Mouse (Mus musculus) midbrain, embryonic 11.5 days (tissue): ENCODE measurements around the gene Fryl. TPM values are rescaled to one million over a fixed set of nuclear protein-coding genes. Genes with fewer than 3 reads are reported as not detected.

Experiments
- ATAC-seq: fragments of 200-750 bp; cut with Nextera tagmentation; 2 replicates; pipeline ENCODE4 v1.8.0; 2017; ENCODE audit warnings: moderate TSS enrichment, moderate library complexity; ENCODE audit not compliant: low FRiP score
- DNase-seq: peaks from one replicate; pipeline ENCODE4 v3.0.0; 2015; ENCODE audit warnings: low spot score; ENCODE audit errors: missing footprints
- H3K27ac ChIP-seq: fragments of 300-500 bp; sonication (generic); 2 replicates; pipeline ENCODE4 v1.5.1; 2014; ENCODE audit warnings: low read depth, low read length
- H3K27me3 ChIP-seq: fragments of 300-500 bp; sonication (generic); 2 replicates; pipeline ENCODE4 v1.6.1; 2014; ENCODE audit warnings: mild to moderate bottlenecking, low read length, moderate library complexity, mixed read lengths; ENCODE audit not compliant: control insufficient read depth, insufficient read depth
- H3K36me3 ChIP-seq: fragments of 300-500 bp; sonication (generic); 2 replicates; pipeline ENCODE4 v1.6.1; 2014; ENCODE audit warnings: mild to moderate bottlenecking, low read length, moderate library complexity, mixed read lengths; ENCODE audit not compliant: control insufficient read depth, insufficient read depth
- H3K4me1 ChIP-seq: fragments of 300-500 bp; sonication (generic); 2 replicates; pipeline ENCODE4 v1.6.1; 2014; ENCODE audit warnings: low read length; ENCODE audit not compliant: control insufficient read depth, insufficient read depth
- H3K4me2 ChIP-seq: fragments of 300-500 bp; sonication (generic); 2 replicates; pipeline ENCODE4 v1.6.1; 2014; ENCODE audit warnings: mild to moderate bottlenecking, moderate library complexity
- H3K4me3 ChIP-seq: fragments of 300-500 bp; sonication (generic); 2 replicates; pipeline ENCODE4 v1.5.1; 2014; ENCODE audit warnings: low read depth, low read length
- H3K9ac ChIP-seq: fragments of 300-500 bp; sonication (generic); 2 replicates; pipeline ENCODE4 v1.6.1; 2014; ENCODE audit warnings: low read length
- H3K9me3 ChIP-seq: fragments of 300-500 bp; sonication (generic); 2 replicates; pipeline ENCODE4 v1.6.1; 2016; ENCODE audit warnings: low read length; ENCODE audit not compliant: control insufficient read depth
- WGBS: fragments of 180-500 bp; shearing (Covaris S2); extraction: QIAGEN DNeasy Blood & Tissue Kit; methylation state at CpG from one replicate; pipeline ENCODE4 v1.1.7; 2014; 5-methylcytosine and 5-hydroxymethylcytosine counted together
- polyA plus RNA-seq: library from polyadenylated mRNA; unstranded; fragments of >200 nt; fragmentation: Nextera tagmentation; extraction: Ambion mirVana; gene quantifications from 2 replicates; pipeline ENCODE4 v1.2.1, GENCODE M21; 2014

The Fryl gene
- polyA plus RNA-seq, 1 experiment from 2014 or later = 39.0 TPM

DNA sequence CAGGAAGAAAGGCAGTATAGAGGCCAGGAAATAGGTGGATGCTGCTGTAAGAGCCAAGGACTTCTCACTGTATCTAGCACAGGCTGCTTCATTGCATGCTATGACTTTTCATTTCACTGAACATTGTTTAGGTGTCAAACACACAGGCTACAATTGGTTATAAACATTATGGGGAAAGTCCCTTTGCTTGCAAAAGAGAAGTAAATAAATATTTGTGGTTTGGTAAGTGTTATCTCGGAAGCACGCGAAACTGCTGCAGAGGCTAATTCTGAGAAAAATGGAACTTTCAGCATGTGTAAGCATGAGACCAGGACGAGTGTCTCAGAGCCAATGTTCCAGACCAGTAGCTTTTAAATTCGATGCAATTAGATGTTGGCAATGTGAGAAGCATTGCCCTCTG lies 30.2 kb upstream of the Fryl start:
- DNase-seq (no peak), ATAC-seq (no peak)
- Histone ChIP-seq H3K4me2 (no peak overlapping the region), H3K36me3 (no peaks in the 10 kb centered on the region), H3K9ac (no peak overlapping the region), H3K27me3 (no peaks in the 10 kb centered on the region), H3K4me3 (no peak overlapping the region), H3K4me1 (no peaks in the 10 kb centered on the region), H3K27ac (no peak overlapping the region), H3K9me3 (no peaks in the 10 kb centered on the region)
- WGBS = 88% methylated on average over 5 of the region's 5 CpGs

DNA sequence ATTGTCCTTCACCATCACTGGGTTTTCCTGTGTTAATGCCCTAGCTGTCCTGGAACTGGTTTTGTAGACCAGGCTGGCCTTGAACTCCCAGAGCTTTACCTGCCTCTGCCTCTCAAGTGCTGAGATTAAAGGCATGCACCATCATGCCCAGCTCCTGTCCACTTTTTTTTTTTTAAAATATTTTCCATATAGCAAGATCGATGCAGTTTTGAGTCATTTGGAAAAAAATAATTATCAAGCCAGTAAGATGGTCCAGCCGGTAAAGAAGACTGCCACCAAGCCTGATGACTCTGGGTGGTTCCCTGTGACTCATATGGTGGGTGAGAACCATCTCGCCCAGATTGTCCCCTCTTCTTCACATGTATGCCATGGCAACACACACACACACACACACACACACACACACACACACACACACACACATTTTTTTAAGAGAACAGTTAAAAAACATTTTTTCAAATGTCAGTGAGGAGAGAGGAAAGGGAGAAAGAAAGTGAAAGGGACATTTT lies 29.1 kb upstream of the Fryl start:
- Histone ChIP-seq H3K4me3 (no peak overlapping the region), H3K4me1 (no peaks in the 10 kb centered on the region), H3K27me3 (no peaks in the 10 kb centered on the region), H3K27ac (no peak overlapping the region), H3K9ac (no peak overlapping the region), H3K9me3 (no peaks in the 10 kb centered on the region), H3K4me2 (no peak overlapping the region), H3K36me3 (no peaks in the 10 kb centered on the region)
- ATAC-seq = no peak
- no peak for DNase-seq
- 87% methylated on average over 3 of the region's 3 CpGs for WGBS

DNA sequence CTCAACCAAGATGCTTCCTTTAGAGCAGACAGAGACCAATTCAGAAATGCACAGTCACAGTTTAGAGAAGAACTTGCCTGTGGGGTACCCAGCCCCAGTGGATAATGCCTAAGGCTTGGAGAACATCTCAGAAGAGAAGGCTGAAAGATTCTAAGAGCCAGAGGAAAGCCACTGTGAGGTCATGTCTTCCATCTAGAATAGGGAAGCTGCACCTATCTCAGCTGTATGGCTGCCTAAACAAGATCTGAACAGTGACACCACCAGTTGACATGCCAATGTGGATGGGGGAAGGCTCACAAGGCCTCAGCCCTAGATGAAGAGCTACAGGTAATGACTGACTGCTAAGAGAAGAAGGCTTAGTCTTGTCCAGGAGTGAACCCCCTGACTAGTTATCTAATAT lies 27.6 kb upstream of the Fryl start:
- H3K9me3 ChIP-seq = no peaks in the 10 kb centered on the region
- DNase-seq = no peak
- no peaks in the 10 kb centered on the region for H3K27me3 ChIP-seq
- no peak for ATAC-seq
- H3K4me1 ChIP-seq = peaks cover 6% of the 10 kb centered on the region; the same call in 1 of the 2 replicates
- no peak overlapping the region for H3K4me2 ChIP-seq
- H3K36me3 ChIP-seq = no peaks in the 10 kb centered on the region
- H3K9ac ChIP-seq = no peak overlapping the region
- no peak overlapping the region for H3K4me3 ChIP-seq
- H3K27ac ChIP-seq = no peak overlapping the region

DNA sequence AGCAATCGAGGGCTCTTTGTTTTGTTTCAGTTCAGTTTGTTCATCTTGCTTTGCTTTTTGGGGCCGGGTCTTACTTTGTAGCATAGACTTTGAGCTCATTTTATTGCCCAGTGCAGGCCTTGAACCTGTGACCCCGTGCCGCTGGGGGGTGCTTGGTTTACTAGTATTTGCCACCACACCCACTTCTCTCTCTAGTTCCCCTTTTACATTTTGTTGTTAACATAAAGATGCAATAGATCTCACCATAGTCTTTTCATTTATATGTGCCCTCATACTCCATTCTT lies 24.1 kb upstream of the Fryl start:
- H3K9me3 ChIP-seq = no peaks in the 10 kb centered on the region
- no peak overlapping the region for H3K4me3 ChIP-seq
- H3K36me3 ChIP-seq = no peaks in the 10 kb centered on the region
- no peak overlapping the region for H3K27ac ChIP-seq
- no peaks in the 10 kb centered on the region for H3K27me3 ChIP-seq
- no peak overlapping the region for H3K9ac ChIP-seq
- 78% methylated on average over 4 of the region's 4 CpGs for WGBS
- DNase-seq (peak; percentile 76), ATAC-seq (no peak)
- no peak overlapping the region for H3K4me2 ChIP-seq
- peaks cover 6% of the 10 kb centered on the region; the same call in 1 of the 2 replicates for H3K4me1 ChIP-seq

DNA sequence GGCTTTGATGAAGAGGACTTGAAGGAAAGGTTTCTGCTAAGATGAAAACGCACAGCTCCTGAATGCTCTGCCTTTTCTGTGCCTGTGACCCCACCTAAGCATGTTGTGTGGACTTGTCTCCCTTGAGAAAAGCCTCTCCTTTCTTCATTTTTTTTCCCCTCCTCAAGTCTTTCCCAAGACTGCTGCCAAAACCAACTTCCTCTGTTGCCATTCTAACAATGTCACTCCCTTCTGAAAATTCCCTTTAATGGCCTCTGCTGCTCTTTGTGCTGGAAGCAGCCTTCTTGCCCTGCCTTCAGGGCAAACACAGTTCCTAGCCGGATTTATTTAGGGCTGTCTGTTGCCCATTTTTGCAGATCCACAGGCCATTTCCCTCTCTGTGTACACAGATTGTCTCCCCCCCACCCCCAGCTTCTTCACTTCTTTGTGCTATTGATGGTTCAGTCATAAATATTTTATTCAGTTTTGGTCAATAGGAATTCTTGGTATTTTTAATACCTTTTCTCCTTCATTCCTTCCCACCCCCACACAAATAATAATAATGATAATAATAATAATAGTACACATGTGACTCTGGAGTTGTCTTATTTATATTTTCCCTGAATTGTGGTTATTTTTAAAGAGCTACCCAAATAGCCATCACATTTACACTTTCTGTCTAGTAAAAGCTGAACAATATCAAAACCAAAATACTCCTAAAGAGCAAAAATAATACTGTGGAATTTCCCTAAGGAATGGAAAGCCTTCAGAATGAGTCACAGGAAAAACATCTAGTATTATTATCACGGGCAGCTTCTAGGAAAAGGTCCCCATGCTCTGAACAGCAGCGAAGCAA lies 23.5 kb upstream of the Fryl start:
- no peak overlapping the region for H3K4me2 ChIP-seq
- H3K9ac ChIP-seq = no peak overlapping the region
- peaks cover 6% of the 10 kb centered on the region; the same call in 1 of the 2 replicates for H3K4me1 ChIP-seq
- no peaks in the 10 kb centered on the region for H3K9me3 ChIP-seq
- WGBS = 71% methylated on average over 4 of the region's 4 CpGs
- H3K27me3 ChIP-seq = no peaks in the 10 kb centered on the region
- DNase-seq (peak; percentile 59), ATAC-seq (no peak)
- H3K27ac ChIP-seq = no peak overlapping the region
- H3K36me3 ChIP-seq = no peaks in the 10 kb centered on the region
- H3K4me3 ChIP-seq = no peak overlapping the region

DNA sequence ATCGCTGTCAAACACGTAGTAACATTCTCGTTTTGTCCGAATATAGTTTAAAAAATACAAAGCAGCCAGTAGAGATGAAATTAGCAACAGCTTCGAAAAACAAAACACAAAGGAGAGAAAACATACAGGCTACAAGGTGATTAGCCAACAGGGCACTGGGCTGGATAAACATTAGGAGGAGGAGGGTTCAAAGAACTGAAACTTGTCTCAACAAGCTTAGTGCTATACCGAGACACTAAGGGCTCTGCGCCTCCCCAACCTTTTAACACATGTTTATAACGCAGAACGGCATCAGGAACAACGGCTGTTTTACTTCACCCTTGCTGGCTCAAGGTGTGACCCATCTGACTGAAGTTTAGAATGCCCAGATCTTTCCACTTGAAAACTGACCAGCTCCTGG lies 22.8 kb upstream of the Fryl start:
- Histone ChIP-seq H3K4me3 (no peak overlapping the region), H3K4me2 (no peak overlapping the region), H3K27ac (no peak overlapping the region), H3K27me3 (no peaks in the 10 kb centered on the region), H3K9ac (no peak overlapping the region), H3K36me3 (no peaks in the 10 kb centered on the region), H3K9me3 (no peaks in the 10 kb centered on the region), H3K4me1 (peaks cover 6% of the 10 kb centered on the region; the same call in 1 of the 2 replicates)
- ATAC-seq (no peak), DNase-seq (peak; percentile 66)
- 72% methylated on average over 10 of the region's 10 CpGs for WGBS

DNA sequence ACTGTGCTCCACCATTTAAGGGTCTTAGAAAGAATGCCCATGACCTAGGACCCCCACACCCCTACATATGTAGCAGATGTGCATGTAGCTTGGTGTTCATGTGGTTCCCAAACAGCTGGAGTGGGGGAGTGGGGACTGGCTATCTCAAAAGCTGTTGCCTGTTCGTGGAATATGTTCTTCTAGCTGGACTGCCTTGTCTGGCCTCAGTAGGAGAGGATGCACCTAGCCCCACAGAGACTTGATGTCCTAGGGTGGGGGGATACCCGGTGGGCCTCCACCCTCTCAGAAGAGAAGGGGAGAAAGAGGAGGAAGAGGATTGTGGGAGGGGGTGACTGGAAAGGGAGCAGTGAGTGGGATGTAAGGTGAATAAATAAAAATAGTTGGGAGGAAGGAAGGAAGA lies 18.5 kb upstream of the Fryl start:
- 89% methylated on average over 2 of the region's 2 CpGs for WGBS
- peak; percentile 77 for DNase-seq
- ATAC-seq = no peak

DNA sequence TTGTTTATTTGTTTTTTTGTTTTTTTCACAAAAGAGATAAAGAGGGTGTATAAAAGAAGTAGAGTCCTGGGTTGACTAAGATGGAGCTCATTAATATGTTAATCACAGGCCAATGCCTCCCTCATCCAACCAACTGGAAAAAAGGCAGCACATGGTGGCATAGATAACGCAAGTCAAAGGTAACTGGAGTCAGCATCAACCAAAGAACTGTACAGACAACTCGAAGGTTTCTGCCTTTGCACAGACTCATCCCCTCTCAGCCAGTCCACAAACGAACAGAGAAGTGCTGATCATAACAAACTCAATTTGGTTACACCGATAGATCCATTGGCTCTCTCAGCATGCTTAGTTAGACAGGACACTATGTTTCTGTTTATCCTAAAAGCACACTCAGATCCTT lies 16.8 kb upstream of the Fryl start:
- 62% methylated on average over 4 of the region's 4 CpGs for WGBS
- H3K4me3 ChIP-seq = no peak overlapping the region
- no peak overlapping the region for H3K27ac ChIP-seq
- no peaks in the 10 kb centered on the region; the same call in 1 of the 2 replicates for H3K4me1 ChIP-seq
- DNase-seq (peak; percentile 84), ATAC-seq (no peak)
- no peaks in the 10 kb centered on the region for H3K36me3 ChIP-seq
- H3K9me3 ChIP-seq = no peaks in the 10 kb centered on the region
- no peaks in the 10 kb centered on the region for H3K27me3 ChIP-seq
- H3K9ac ChIP-seq = no peak overlapping the region
- no peak overlapping the region for H3K4me2 ChIP-seq

More for the DNA sequence above, 18.5 kb upstream of the Fryl start:
- H3K27me3 ChIP-seq = no peaks in the 10 kb centered on the region
- no peaks in the 10 kb centered on the region for H3K36me3 ChIP-seq
- peaks cover 5% of the 10 kb centered on the region for H3K4me1 ChIP-seq
- H3K9ac ChIP-seq = no peak overlapping the region
- H3K27ac ChIP-seq = no peak overlapping the region
- no peaks in the 10 kb centered on the region for H3K9me3 ChIP-seq
- no peak overlapping the region for H3K4me2 ChIP-seq
- H3K4me3 ChIP-seq = no peak overlapping the region

DNA sequence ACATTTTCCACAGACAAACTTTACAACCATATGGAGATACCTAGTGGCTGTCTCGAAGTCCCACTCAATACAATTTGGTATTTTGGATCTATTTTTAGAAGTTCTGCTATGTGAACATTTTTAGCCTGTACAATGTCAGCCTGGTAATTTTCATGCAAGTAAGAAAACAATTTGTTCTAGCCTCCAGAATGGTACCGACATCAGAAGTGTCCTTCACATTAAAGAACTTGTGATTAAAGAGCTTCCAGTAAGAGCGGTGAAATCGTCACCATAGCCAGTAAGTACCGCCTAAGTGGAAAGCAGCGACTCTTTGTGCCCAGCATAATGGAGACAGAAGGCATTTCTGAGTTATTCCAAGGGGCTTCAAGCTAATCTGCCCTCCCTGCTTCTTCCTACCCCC lies 14.2 kb upstream of the Fryl start:
- Histone ChIP-seq H3K27me3 (no peaks in the 10 kb centered on the region), H3K36me3 (no peaks in the 10 kb centered on the region), H3K4me3 (no peak overlapping the region), H3K4me2 (no peak overlapping the region), H3K4me1 (no peaks in the 10 kb centered on the region; the same call in 1 of the 2 replicates), H3K9me3 (no peaks in the 10 kb centered on the region), H3K27ac (no peak overlapping the region), H3K9ac (no peak overlapping the region)
- 79% methylated on average over 6 of the region's 6 CpGs for WGBS
- no peak for DNase-seq
- no peak for ATAC-seq
